Mouse (Mus musculus): ENCODE results near the gene Usb1.

GRCm38 (mm10) chr8:95387936-95388335, 55.9 kb downstream of the Usb1 start:
- no peak for TF ChIP-seq MAFK (IDR thresholded peaks at IDR 0.05; ENCODE audit: insufficient read depth, low read depth, low read length)
- no peak for TF ChIP-seq HCFC1 (IDR thresholded peaks at IDR 0.05; ENCODE audit: borderline replicate concordance, insufficient read depth, low read length)

Data from ES-E14 (cell line).